Mouse (Mus musculus): ENCODE results near the gene Zbtb14.

Gene Zbtb14

GRCm38 (mm10) chr17:69382511-69383100, at the start of gene Zbtb14:
TSS of gene Zbtb14 (plus strand) at chr17:69383050.
- peak; percentile 72 for DNase-seq (ENCODE audit: low spot score)

GRCm38 (mm10) chr17:69346056-69346455, 36.8 kb upstream of the Zbtb14 start:
- DNase-seq (ENCODE audit: low spot score): no peak

- DNase-seq (ENCODE audit: low spot score): no peak
These were observed 33.8 kb upstream of the Zbtb14 start for GRCm38 (mm10) chr17:69349014-69349531.

- no peak for DNase-seq (ENCODE audit: low spot score)
These were observed 17.8 kb upstream of the Zbtb14 start for GRCm38 (mm10) chr17:69365049-69365448.

- DNase-seq (ENCODE audit: low spot score): no peak
These were observed 2.0 kb upstream of the Zbtb14 start for GRCm38 (mm10) chr17:69380838-69381237.

- DNase-seq (ENCODE audit: low spot score): peak; percentile 15
These were observed 521 bp downstream of the Zbtb14 start for GRCm38 (mm10) chr17:69383201-69383940.

- peak; percentile 19 for DNase-seq (ENCODE audit: low spot score)
These were observed 1.3 kb downstream of the Zbtb14 start for GRCm38 (mm10) chr17:69383941-69384665.

- no peak for DNase-seq (ENCODE audit: low spot score)
These were observed 13.5 kb downstream of the Zbtb14 start for GRCm38 (mm10) chr17:69396147-69397033.

- no peak for DNase-seq (ENCODE audit: low spot score)
These were observed 14.3 kb downstream of the Zbtb14 start for GRCm38 (mm10) chr17:69397163-69397562.

GRCm38 (mm10) chr17:69398092-69398491, 15.2 kb downstream of the Zbtb14 start:
- no peak for DNase-seq (ENCODE audit: low spot score)

- no peak for DNase-seq (ENCODE audit: low spot score)
These were observed 18.3 kb downstream of the Zbtb14 start for GRCm38 (mm10) chr17:69401146-69401545.

- no peak for DNase-seq (ENCODE audit: low spot score)
These were observed 33.3 kb downstream of the Zbtb14 start for GRCm38 (mm10) chr17:69416163-69416562.

- DNase-seq (ENCODE audit: low spot score): peak; percentile 89
These were observed 34.2 kb downstream of the Zbtb14 start for GRCm38 (mm10) chr17:69416920-69417661.

GRCm38 (mm10) chr17:69417724-69418373, 35.0 kb downstream of the Zbtb14 start:
- DNase-seq (ENCODE audit: low spot score): no peak

GRCm38 (mm10) chr17:69421592-69421991, 38.7 kb downstream of the Zbtb14 start:
- no peak for DNase-seq (ENCODE audit: low spot score)

- DNase-seq (ENCODE audit: low spot score): no peak
These were observed 55.0 kb downstream of the Zbtb14 start for GRCm38 (mm10) chr17:69437836-69438235.

- no peak for DNase-seq (ENCODE audit: low spot score)
These were observed 55.6 kb downstream of the Zbtb14 start for GRCm38 (mm10) chr17:69438486-69438885.

GRCm38 (mm10) chr17:69438990-69439491, 56.2 kb downstream of the Zbtb14 start, which contains the start of gene Akain1:
TSS of gene Akain1 (plus strand) at chr17:69439326.
- no peak for DNase-seq (ENCODE audit: low spot score)

- DNase-seq (ENCODE audit: low spot score): no peak
These were observed 57.0 kb downstream of the Zbtb14 start for GRCm38 (mm10) chr17:69439571-69440480.
